Mouse (Mus musculus) CH12.LX (cell line): ENCODE data around the gene Tsc1.

Experiments used
- CHD2 ChIP-seq: IDR thresholded peaks from 2 replicates; pipeline ENCODE4 v1.6.1; 2011; ENCODE audit warnings: low read length, improper control_type of control experiment
- CTCF ChIP-seq, 2 experiments: IDR thresholded peaks in 1 of 2; conservative IDR thresholded peaks in 1 of 2; 2 replicates each; pipeline ENCODE4 v1.5.1; 2011 to 2012; ENCODE audit warnings: low read depth in 2 of 2, low read length in 2 of 2, improper control_type of control experiment in 1 of 2, inconsistent platforms in 1 of 2, mild to moderate bottlenecking in 1 of 2, moderate library complexity in 1 of 2
- E2F4 ChIP-seq: IDR thresholded peaks from 2 replicates; pipeline ENCODE4 v1.6.1; 2011; ENCODE audit warnings: low read depth, low read length, improper control_type of control experiment; ENCODE audit not compliant: insufficient replicate concordance
- EP300 ChIP-seq: IDR thresholded peaks from 2 replicates; pipeline ENCODE4 v1.6.1; 2011; ENCODE audit warnings: low read length, improper control_type of control experiment
- HCFC1 ChIP-seq: IDR thresholded peaks from 2 replicates; pipeline ENCODE4 v1.6.1; 2012; ENCODE audit warnings: low read depth, mild to moderate bottlenecking, inconsistent platforms, low read length, improper control_type of control experiment
- IRF4 ChIP-seq: IDR thresholded peaks from 2 replicates; pipeline ENCODE4 v1.6.1; 2014; ENCODE audit warnings: low read depth, mild to moderate bottlenecking, inconsistent platforms, low read length, improper control_type of control experiment
- JUN ChIP-seq: IDR thresholded peaks from 2 replicates; pipeline ENCODE4 v1.6.1; 2011; ENCODE audit warnings: low read depth, mild to moderate bottlenecking, low read length, improper control_type of control experiment, moderate library complexity; ENCODE audit not compliant: insufficient read depth
- MEF2A ChIP-seq: IDR thresholded peaks from 2 replicates; pipeline ENCODE4 v1.6.1; 2014; ENCODE audit warnings: low read depth, mild to moderate bottlenecking, inconsistent platforms, low read length, improper control_type of control experiment, borderline replicate concordance
- MYC ChIP-seq: IDR thresholded peaks from 2 replicates; pipeline ENCODE4 v1.6.1; 2011; ENCODE audit warnings: low read depth, mild to moderate bottlenecking, improper control_type of control experiment, low read length
- NRF1 ChIP-seq: IDR thresholded peaks from 2 replicates; pipeline ENCODE4 v1.6.1; 2014; ENCODE audit warnings: low read depth, mild to moderate bottlenecking, inconsistent platforms, low read length, improper control_type of control experiment, moderate library complexity
- POLR2A ChIP-seq: IDR thresholded peaks from 2 replicates; pipeline ENCODE4 v1.6.1; 2011; ENCODE audit warnings: low read depth, mild to moderate bottlenecking, improper control_type of control experiment, low read length
- TBP ChIP-seq: conservative IDR thresholded peaks from 2 replicates; pipeline ENCODE4 v1.6.1; 2011; ENCODE audit warnings: low read depth, low read length, improper control_type of control experiment
- ZKSCAN1 ChIP-seq: IDR thresholded peaks from 2 replicates; pipeline ENCODE4 v1.6.1; 2012; ENCODE audit warnings: low read depth, inconsistent platforms, low read length, improper control_type of control experiment, borderline replicate concordance

GRCm38 (mm10) chr2:28640461-28641424 lies at the start of gene Tsc1:
- no peak for TF ChIP-seq EP300
- peak; percentile 65; the same call in 1 of the 2 replicates for TF ChIP-seq MEF2A
- peak; percentile 82 for TF ChIP-seq HCFC1
- no peak for TF ChIP-seq CTCF (conservative IDR thresholded peaks at IDR 0.05 in 1 of 2, IDR thresholded peaks at IDR 0.05 in 1 of 2; ENCODE audit: low read depth in 2 of 2, low read length in 2 of 2)
- peak; percentile 61 for TF ChIP-seq POLR2A
- TF ChIP-seq E2F4: no peak
- TF ChIP-seq JUN: no peak
- TF ChIP-seq TBP: peak; percentile 81
- peak; percentile 58 for TF ChIP-seq NRF1
- peak; percentile 18; the same call in 1 of the 2 replicates for TF ChIP-seq ZKSCAN1
- TF ChIP-seq IRF4: peak; percentile 65
- TF ChIP-seq CHD2: peak; percentile 87
- TF ChIP-seq MYC: no peak
